Mouse (Mus musculus) heart, postnatal 0 days (tissue): ENCODE measurements around the gene Lrrc66.

Experiments used
- CTCF ChIP-seq: IDR thresholded peaks from 2 replicates; pipeline ENCODE4 v1.5.1; 2016; ENCODE audit warnings: antibody characterized with exemption, control low read depth, low read depth
- EP300 ChIP-seq: IDR thresholded peaks from 2 replicates; pipeline ENCODE4 v1.6.1; 2016; ENCODE audit warnings: antibody characterized with exemption, low read depth

- TF ChIP-seq CTCF (no peak), EP300 (no peak)
These were observed 2.2 kb downstream of the Lrrc66 start for GRCm38 (mm10) chr5:73630141-73630540.
